Mouse (Mus musculus): Measurements from ENCODE around the gene Ece2.

Gene Ece2

GRCm38 (mm10) chr16:20629731-20630634 is at the start of gene Ece2:
TSS of gene Ece2 (plus strand) at chr16:20629828.
- DNase-seq (ENCODE audit: low spot score in 2 of 2): no peak

DNA sequence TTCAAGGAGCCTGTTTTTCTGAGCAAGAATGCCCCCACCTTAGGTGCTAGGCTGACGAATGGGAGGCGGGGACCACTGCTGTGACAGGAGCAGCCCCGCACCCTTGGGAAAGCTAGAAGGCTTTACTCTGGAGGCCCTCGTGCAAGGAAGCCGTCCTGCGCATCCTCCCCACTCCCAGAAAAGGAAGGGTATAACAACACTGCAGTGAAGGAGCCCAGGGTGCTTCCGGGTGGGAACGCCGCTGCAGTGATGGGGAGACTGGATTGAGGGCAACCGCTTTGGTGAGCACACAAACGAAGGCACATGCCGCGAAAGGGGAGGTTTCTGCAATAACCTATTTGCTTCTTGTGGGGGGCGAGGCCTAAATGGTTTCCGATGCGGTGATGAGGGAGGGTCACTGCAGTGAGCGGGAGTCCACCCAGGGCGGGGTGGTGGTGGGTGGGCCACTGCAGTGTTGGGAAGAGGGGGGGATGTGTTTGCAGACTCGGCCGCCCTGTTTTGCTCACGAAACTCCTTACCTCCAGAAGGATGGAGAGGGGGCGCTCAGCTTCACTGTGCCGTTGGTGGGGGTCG is 40.2 kb upstream of the Ece2 start, which contains the start of gene Vwa5b2:
TSS of gene Vwa5b2 (plus strand) at position 106 of the 573 bp plus-strand sequence.
- DNase-seq (ENCODE audit: low spot score in 2 of 2): peak in 1 of 2 experiments; percentile 20

GRCm38 (mm10) chr16:20589939-20590679 is 39.5 kb upstream of the Ece2 start:
- DNase-seq (ENCODE audit: low spot score in 2 of 2): peak; percentile 45 to 52

GRCm38 (mm10) chr16:20590680-20591038 is 39.0 kb upstream of the Ece2 start:
- DNase-seq (ENCODE audit: low spot score in 2 of 2): no peak

GRCm38 (mm10) chr16:20591076-20591705 is 38.4 kb upstream of the Ece2 start:
- no peak for DNase-seq (ENCODE audit: low spot score in 2 of 2)

DNA sequence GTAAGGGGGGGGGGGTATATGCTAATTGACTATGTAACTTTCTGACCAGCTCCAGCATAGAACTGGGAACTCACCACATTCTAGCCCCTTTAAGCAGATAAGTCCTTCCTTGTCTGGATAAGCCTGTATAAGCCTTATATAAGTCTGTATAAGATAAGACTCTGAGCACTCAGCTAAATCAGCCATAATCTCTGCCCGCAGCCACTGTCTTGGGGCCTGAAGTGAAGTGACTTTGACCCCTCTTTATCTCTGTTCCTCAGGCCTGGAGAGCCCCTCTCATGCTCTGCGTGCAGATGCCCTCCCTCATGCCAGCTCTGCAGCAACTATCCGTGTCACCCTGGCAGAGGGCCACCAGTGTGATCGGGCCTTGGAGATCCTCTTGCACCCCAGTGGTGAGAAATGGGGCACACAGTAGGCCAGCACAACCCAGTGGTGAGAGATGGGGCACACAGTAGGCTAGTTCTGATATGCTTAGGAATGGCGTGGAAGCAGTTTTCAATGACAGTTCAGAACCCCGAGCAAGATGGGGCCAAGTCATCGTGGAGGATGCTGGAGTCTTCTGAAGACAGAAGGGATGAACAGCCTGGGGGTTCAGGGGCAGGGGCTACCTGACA is 34.5 kb upstream of the Ece2 start:
- no peak for DNase-seq (ENCODE audit: low spot score in 2 of 2)

GRCm38 (mm10) chr16:20595737-20596136 is 33.9 kb upstream of the Ece2 start:
- DNase-seq (ENCODE audit: low spot score in 2 of 2): no peak

DNA sequence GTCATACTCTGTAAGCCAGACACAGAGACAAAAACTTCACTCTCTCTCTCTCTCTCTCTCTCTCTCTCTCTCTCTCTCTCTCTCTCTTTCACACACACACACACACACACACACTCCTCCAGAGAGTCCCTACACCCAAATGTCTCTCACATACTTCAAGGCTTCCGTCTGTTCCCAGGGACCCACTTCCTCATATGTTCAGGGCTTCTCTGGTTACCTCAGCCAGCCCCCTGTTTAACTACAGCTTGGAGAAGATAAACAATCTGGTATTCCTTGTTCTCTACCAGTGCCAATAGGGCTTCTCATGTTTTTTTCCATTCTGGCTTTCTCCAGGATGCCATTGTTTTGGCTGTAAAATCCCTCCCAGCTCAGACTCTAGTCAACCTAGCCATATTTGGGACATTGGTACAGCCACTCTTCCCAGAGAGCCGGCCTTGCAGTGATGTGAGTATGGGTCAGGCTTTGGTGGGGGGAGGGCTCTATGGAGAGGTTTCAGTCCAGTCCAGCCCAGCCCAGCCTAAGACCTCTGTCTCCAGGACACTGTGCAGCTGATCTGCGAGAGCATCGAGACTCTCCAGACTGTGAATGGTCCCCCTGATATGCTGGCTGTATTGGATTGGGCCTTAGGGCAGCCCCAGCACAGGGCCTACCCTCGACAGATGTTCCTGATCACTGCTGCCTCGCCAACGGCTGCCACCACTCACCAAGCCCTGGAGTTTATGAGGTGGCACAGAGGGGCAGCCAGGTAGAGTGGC is 32.8 kb upstream of the Ece2 start:
- DNase-seq (ENCODE audit: low spot score in 2 of 2): no peak

DNA sequence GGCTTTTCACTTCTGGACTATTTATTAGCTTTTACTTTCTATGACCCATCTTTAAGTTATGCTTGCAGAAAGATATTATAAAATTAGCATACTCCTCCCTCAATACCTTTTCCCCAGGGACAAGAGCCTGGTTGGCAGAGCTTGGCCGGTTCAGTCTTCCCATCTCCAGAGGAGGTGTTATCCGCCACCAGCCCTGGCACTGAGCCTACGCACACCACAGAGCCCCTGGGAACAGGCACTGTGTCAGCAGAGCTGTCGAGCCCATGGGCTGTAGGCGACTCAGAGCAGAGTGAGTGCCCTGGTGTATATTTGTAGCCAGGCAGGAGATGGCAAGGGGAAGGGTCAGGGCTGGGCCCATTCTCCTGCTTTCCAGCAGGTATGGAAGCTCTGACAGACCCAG is 29.1 kb upstream of the Ece2 start:
- DNase-seq (ENCODE audit: low spot score in 2 of 2): no peak

GRCm38 (mm10) chr16:20604705-20605104 is 24.9 kb upstream of the Ece2 start:
- DNase-seq (ENCODE audit: low spot score in 2 of 2): no peak

DNA sequence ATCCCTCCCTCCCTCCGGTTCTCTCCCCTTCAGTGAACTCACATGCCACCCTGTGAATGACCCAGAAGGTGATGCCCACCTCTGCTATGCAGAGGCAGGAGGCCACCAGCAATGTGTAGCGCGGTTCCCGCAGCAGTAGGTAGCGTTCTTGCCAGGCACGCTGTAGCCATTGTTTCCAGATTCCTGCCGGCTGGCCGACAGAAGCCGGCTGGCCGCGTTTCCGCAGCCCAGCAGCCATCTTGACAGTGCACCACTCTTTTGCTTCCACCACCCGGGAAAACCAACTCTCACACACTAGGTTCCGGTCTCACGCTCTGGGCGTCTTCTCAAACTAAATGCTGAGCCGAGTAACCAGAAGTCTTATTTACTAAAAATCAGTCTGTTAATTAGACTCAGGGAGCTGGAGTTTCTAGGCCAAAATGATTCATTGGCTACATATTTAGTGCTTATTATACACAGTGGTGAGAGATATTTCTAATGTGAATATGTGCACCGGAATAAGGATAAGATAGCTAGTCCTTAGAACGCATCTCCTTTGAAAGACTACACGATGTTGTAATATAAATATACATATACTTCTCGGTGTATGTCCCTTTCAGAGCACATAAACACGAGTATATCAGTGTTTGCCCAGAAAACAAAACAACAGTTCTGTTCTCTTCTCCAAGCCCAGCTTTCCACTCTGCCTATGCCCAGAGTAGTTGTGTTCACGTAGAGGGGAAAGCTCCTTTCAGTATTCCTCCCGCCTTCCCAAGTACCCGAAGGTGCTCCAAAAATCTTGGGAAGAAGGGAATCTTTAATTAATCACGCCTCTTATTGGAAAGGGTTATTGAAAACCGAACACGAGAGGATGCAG is 18.9 kb upstream of the Ece2 start:
- peak in 1 of 2 experiments; percentile 67 for DNase-seq (ENCODE audit: low spot score in 2 of 2)

DNA sequence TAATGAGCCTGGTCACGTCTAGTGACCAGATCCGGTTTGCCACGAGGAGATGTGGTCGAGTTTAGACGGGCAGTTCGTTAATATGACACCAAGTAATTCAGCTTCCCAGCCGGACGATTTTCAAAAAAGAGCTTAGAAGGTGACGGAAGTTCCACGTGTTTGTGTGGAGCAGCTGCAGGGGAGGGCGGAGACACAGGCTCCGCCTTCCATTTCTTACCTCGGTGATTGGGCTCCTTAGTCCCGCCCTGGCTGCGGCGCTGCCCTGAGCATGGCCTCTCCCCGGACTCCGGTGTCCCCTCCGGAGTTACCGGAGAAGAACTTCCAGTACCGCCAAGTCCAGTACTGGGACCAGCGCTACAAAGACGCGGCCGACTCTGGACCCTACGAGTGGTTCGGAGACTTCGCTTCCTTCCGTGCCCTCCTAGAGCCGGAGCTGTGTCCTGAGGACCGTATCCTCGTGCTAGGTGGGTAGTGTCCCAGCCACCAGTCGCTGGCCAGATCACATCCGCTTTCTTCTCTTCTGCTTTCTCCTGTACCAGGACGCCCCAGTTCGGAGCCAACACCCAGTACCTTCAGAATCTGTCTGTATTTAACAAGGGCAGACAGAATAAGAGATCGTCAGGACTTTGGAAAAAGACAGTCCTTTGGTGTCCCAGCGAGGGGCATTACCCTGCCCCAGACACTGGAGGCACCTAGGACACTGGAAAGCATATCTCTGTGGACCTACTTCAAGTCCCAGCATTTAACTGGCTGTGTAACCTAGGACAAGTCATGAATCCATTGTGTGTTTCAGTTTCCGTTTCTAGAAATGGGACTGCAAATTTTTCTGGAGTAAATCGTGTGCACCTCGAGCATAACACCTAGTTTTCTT is 18.0 kb upstream of the Ece2 start, which contains the start of the genes Eef1akmt4, Gm49333 and Alg3:
TSS of gene Eef1akmt4 (plus strand) at position 237 of the 871 bp plus-strand sequence.
TSS of gene Gm49333 (plus strand) at position 254 of the 871 bp plus-strand sequence.
TSS of gene Alg3 (minus strand) at position 379 of the 871 bp plus-strand sequence.
- peak; percentile 71 to 80 for DNase-seq (ENCODE audit: low spot score in 2 of 2)

- no peak for DNase-seq (ENCODE audit: low spot score in 2 of 2)
Measured at GRCm38 (mm10) chr16:20619541-20620398, 9.9 kb upstream of the Ece2 start.

GRCm38 (mm10) chr16:20620399-20620735 is 9.3 kb upstream of the Ece2 start:
- no peak for DNase-seq (ENCODE audit: low spot score in 2 of 2)

GRCm38 (mm10) chr16:20620751-20621190 is 8.9 kb upstream of the Ece2 start:
- DNase-seq (ENCODE audit: low spot score in 2 of 2): no peak

GRCm38 (mm10) chr16:20621191-20621990 is 8.2 kb upstream of the Ece2 start, which contains the start of gene Camk2n2:
TSS of gene Camk2n2 (minus strand) at chr16:20621287.
- DNase-seq (ENCODE audit: low spot score in 2 of 2): peak in 1 of 2 experiments; percentile 32
